Mouse (Mus musculus): ENCODE data around the gene Jam3. TPM values are rescaled to one million over a fixed set of nuclear protein-coding genes. Genes with fewer than 3 reads are reported as not detected.
A peak's percentile ranks its signal among the peaks of the same experiment; 100 is the strongest.

Jam3 gene
- polyA plus RNA-seq, 1 experiment from 2014 or later = 97.8 TPM

GRCm38 (mm10) chr9:27188677-27189241, 33.5 kb upstream of the Jam3 start:
- WGBS = 58% methylated on average over 7 of the region's 7 CpGs
- Histone ChIP-seq H3K36me3 (no peaks in the 10 kb centered on the region), H3K27me3 (no peaks in the 10 kb centered on the region), H3K9me3 (no peaks in the 10 kb centered on the region), H3K4me1 (peaks cover 35% of the 10 kb centered on the region), H3K27ac (no peak overlapping the region), H3K4me2 (no peak overlapping the region), H3K4me3 (no peak overlapping the region), H3K9ac (no peak overlapping the region)
- ATAC-seq (ENCODE audit: insufficient number of reproducible peaks, insufficient read depth, low FRiP score, low TSS enrichment, low read depth) = no peak

DNA sequence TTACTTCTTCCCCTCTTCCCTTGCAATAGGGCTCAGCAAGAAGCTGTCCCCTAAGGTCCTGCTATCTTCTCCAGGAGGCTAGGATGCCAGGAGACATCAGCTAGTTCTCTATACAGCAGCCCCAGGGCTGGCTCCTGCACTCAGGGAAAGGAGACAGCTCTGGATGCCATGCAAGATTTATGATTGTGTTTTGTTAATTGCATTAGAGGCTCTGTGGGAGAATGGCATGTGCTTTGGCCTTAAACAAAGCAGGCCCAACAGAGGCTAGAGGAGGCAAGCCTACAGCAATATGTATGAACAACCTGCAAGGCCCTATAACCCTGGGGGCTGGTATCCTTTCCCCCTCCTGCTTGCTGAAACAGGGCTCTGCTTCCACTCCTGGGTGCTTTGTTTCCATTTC, 30.6 kb upstream of the Jam3 start:
- peaks cover 12% of the 10 kb centered on the region for H3K4me1 ChIP-seq
- no peak for ATAC-seq (ENCODE audit: insufficient number of reproducible peaks, insufficient read depth, low FRiP score, low TSS enrichment, low read depth)
- H3K27me3 ChIP-seq = no peaks in the 10 kb centered on the region
- no peaks in the 10 kb centered on the region for H3K9me3 ChIP-seq
- H3K27ac ChIP-seq = no peak overlapping the region
- no peak overlapping the region for H3K4me3 ChIP-seq
- no peaks in the 10 kb centered on the region for H3K36me3 ChIP-seq
- no peak overlapping the region for H3K4me2 ChIP-seq
- no peak overlapping the region for H3K9ac ChIP-seq

- ATAC-seq (ENCODE audit: insufficient number of reproducible peaks, insufficient read depth, low FRiP score, low TSS enrichment, low read depth) = no peak
These were observed 26.9 kb upstream of the Jam3 start for GRCm38 (mm10) chr9:27182087-27182486.

DNA sequence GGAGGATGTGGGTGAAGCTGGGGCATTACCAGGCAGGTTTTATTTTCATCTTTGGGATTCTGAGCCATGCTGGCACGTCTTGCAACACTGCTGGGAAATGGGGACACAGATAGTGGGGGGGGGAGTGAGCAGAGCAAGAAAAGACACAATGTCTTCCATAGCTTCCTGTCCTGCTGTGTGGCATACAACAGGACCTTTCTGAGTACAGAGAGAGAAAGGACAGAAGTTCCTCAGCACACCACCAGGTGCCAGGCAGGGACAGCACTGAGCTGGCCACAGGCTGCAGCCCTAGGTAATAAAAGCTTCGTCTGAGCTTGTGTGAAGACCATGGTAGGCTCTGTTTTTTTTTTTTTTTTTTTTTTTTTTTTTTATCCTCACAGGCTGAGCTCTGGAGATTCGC, 25.3 kb upstream of the Jam3 start:
- Histone ChIP-seq H3K27ac (no peak overlapping the region), H3K4me1 (no peaks in the 10 kb centered on the region), H3K9ac (no peak overlapping the region), H3K36me3 (no peaks in the 10 kb centered on the region), H3K27me3 (no peaks in the 10 kb centered on the region), H3K4me2 (no peak overlapping the region), H3K9me3 (no peaks in the 10 kb centered on the region), H3K4me3 (no peak overlapping the region)
- 52% methylated on average over 3 of the region's 3 CpGs for WGBS
- no peak for ATAC-seq (ENCODE audit: insufficient number of reproducible peaks, insufficient read depth, low FRiP score, low TSS enrichment, low read depth)

More at GRCm38 (mm10) chr9:27182087-27182486, 26.9 kb upstream of the Jam3 start:
- 82% methylated on average over 5 of the region's 5 CpGs for WGBS
- Histone ChIP-seq H3K4me3 (no peak overlapping the region), H3K4me2 (no peak overlapping the region), H3K9me3 (no peaks in the 10 kb centered on the region), H3K4me1 (no peaks in the 10 kb centered on the region), H3K27me3 (no peaks in the 10 kb centered on the region), H3K27ac (no peak overlapping the region), H3K9ac (no peak overlapping the region), H3K36me3 (no peaks in the 10 kb centered on the region)

GRCm38 (mm10) chr9:27178935-27179334, 23.7 kb upstream of the Jam3 start:
- WGBS = 64% methylated on average over 4 of the region's 4 CpGs
- Histone ChIP-seq H3K27me3 (no peaks in the 10 kb centered on the region), H3K27ac (no peak overlapping the region)

DNA sequence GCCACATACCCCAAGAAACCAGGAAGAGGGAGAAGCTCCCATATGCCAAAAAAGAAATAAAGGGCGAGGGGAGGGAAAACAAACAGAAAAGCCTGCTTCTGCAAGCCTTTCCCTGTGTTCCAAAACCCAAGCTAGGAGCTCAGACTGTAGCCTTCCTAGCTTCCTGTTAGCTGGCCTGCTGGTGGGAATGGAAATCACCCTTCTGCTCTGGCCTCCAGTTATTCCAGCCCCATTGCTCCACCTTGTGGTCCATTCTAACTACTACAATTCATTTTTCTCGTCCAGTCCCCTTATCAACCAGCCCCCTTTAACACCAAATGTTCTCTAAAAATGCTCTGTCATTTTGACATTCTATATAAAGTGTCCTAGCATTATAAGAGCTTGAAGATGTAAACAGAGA, 20.9 kb upstream of the Jam3 start:
- H3K27me3 ChIP-seq = no peaks in the 10 kb centered on the region
- H3K9me3 ChIP-seq = no peaks in the 10 kb centered on the region
- no peaks in the 10 kb centered on the region for H3K36me3 ChIP-seq
- 0 out of 2 replicates have a peak overlapping the region, but pooled peaks have one; percentile 1 for H3K27ac ChIP-seq
- 3% methylated on average over 2 of the region's 2 CpGs for WGBS
- H3K9ac ChIP-seq = no peak overlapping the region
- H3K4me1 ChIP-seq = 0 out of 2 replicates have a peak, but pooled peaks cover 5% of the 10 kb centered on the region
- no peak for ATAC-seq (ENCODE audit: insufficient number of reproducible peaks, insufficient read depth, low FRiP score, low TSS enrichment, low read depth)
- H3K4me2 ChIP-seq = no peak overlapping the region
- no peak overlapping the region for H3K4me3 ChIP-seq

More at GRCm38 (mm10) chr9:27178935-27179334, 23.7 kb upstream of the Jam3 start:
- Histone ChIP-seq H3K9me3 (no peaks in the 10 kb centered on the region), H3K4me1 (0 out of 2 replicates have a peak, but pooled peaks cover 4% of the 10 kb centered on the region), H3K36me3 (no peaks in the 10 kb centered on the region), H3K4me2 (no peak overlapping the region), H3K9ac (no peak overlapping the region), H3K4me3 (no peak overlapping the region)
- no peak for ATAC-seq (ENCODE audit: insufficient number of reproducible peaks, insufficient read depth, low FRiP score, low TSS enrichment, low read depth)

DNA sequence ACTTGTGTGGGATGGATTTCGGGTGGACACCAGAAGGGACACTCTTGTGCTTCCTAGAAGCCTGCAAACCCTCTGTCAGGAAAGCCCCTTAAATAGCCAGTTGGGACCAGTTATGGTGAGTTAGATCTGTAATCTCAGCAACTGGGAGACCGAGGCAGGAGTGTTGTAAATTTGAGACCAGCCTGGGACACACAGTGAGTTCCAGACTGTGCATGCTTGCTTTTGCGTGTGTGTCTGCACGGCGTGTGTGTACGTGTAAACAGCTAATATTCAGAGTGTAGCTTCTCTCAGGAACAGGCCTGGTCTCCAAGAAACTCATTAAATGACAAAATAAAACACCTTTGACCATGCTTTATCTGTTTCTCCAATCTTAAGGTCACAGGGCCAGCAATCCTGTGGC, 20.5 kb upstream of the Jam3 start:
- Histone ChIP-seq H3K9me3 (no peaks in the 10 kb centered on the region), H3K9ac (no peak overlapping the region), H3K4me2 (no peak overlapping the region), H3K36me3 (no peaks in the 10 kb centered on the region), H3K27me3 (no peaks in the 10 kb centered on the region), H3K27ac (0 out of 2 replicates have a peak overlapping the region, but pooled peaks have one; percentile 1), H3K4me1 (0 out of 2 replicates have a peak, but pooled peaks cover 5% of the 10 kb centered on the region), H3K4me3 (no peak overlapping the region)
- 85% methylated on average over 6 of the region's 6 CpGs for WGBS
- ATAC-seq (ENCODE audit: insufficient number of reproducible peaks, insufficient read depth, low FRiP score, low TSS enrichment, low read depth) = no peak

DNA sequence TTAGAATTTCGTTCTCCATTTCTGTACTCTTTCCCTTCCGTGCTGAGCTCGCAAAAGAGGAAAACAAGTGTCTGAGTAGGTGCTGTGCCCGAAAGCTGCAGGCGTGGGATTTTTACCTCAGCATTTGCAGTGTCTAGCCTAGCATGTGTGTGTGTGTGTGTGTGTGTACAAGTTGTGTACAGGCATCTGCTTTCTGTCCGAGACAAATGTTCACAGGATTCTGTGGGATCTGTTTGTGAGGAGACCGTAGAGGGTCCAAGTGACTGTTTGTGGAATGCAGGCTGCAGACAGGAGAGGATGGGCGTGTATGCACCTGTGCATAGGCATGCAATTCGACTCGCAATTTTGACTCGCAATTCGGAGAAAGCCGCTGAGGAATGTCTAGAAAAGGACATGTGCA, 20.0 kb upstream of the Jam3 start:
- Histone ChIP-seq H3K36me3 (no peaks in the 10 kb centered on the region), H3K4me3 (no peak overlapping the region), H3K9ac (no peak overlapping the region), H3K4me1 (0 out of 2 replicates have a peak, but pooled peaks cover 5% of the 10 kb centered on the region), H3K27me3 (no peaks in the 10 kb centered on the region), H3K4me2 (no peak overlapping the region), H3K9me3 (no peaks in the 10 kb centered on the region), H3K27ac (no peak overlapping the region)
- no peak for ATAC-seq (ENCODE audit: insufficient number of reproducible peaks, insufficient read depth, low FRiP score, low TSS enrichment, low read depth)
- 75% methylated on average over 13 of the region's 13 CpGs for WGBS

- ATAC-seq (ENCODE audit: insufficient number of reproducible peaks, insufficient read depth, low FRiP score, low TSS enrichment, low read depth) = no peak
- WGBS = 18% methylated on average over 5 of the region's 5 CpGs
- Histone ChIP-seq H3K4me2 (no peak overlapping the region), H3K9ac (no peak overlapping the region), H3K4me3 (no peak overlapping the region), H3K27ac (no peak overlapping the region), H3K27me3 (no peaks in the 10 kb centered on the region), H3K36me3 (no peaks in the 10 kb centered on the region), H3K9me3 (no peaks in the 10 kb centered on the region), H3K4me1 (0 out of 2 replicates have a peak, but pooled peaks cover 5% of the 10 kb centered on the region)
These were observed 18.9 kb upstream of the Jam3 start for GRCm38 (mm10) chr9:27174079-27174478.

DNA sequence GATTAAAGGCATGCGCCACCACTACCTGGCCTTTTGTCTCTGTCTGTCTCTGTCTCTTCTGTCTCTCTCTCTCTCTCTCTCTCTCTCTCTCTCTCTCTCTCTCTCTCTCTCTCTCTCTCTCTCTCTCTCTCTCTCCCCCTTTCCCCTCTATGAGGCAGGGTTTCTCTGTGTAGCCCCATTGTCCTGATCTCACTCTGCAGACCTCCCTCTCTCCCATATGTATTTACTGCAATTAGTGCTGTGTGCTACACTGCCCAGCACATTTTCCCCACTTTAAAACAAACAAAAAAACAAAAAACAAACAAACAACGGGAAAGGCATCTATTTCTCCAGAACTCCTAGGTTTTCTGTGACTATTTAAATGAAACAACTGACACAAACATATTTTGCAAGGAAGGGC, 18.4 kb upstream of the Jam3 start:
- Histone ChIP-seq H3K36me3 (no peaks in the 10 kb centered on the region), H3K4me2 (no peak overlapping the region), H3K4me1 (0 out of 2 replicates have a peak, but pooled peaks cover 5% of the 10 kb centered on the region), H3K4me3 (no peak overlapping the region), H3K27me3 (no peaks in the 10 kb centered on the region), H3K9me3 (no peaks in the 10 kb centered on the region), H3K9ac (no peak overlapping the region), H3K27ac (no peak overlapping the region)
- WGBS = 61% methylated on average over 2 of the region's 2 CpGs
- ATAC-seq (ENCODE audit: insufficient number of reproducible peaks, insufficient read depth, low FRiP score, low TSS enrichment, low read depth) = no peak

DNA sequence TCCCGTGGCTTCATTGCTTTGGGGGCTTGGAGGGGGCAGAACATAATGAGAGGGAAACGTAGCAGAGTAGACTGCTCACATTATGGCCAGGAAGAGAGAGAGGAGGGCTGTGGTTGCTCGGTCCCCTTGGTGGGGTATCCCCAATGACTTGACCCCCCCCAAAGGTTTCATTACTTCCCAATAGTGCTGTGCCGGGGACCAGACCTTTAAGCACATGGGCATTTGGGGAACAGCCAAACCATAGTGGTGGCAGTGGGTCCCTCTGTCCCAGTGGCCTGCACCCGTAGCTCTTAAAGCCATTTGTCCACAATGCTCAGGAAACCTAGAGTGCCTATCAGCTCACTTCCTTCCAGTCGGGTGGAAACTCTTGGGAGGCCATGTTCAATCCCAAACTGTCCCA, 17.6 kb upstream of the Jam3 start:
- H3K9me3 ChIP-seq = no peaks in the 10 kb centered on the region
- H3K36me3 ChIP-seq = no peaks in the 10 kb centered on the region
- 80% methylated on average over 6 of the region's 6 CpGs for WGBS
- no peak for ATAC-seq (ENCODE audit: insufficient number of reproducible peaks, insufficient read depth, low FRiP score, low TSS enrichment, low read depth)
- 0 out of 2 replicates have a peak, but pooled peaks cover 5% of the 10 kb centered on the region for H3K4me1 ChIP-seq
- no peak overlapping the region for H3K4me3 ChIP-seq
- H3K27me3 ChIP-seq = no peaks in the 10 kb centered on the region
- no peak overlapping the region for H3K4me2 ChIP-seq
- no peak overlapping the region for H3K27ac ChIP-seq
- no peak overlapping the region for H3K9ac ChIP-seq

DNA sequence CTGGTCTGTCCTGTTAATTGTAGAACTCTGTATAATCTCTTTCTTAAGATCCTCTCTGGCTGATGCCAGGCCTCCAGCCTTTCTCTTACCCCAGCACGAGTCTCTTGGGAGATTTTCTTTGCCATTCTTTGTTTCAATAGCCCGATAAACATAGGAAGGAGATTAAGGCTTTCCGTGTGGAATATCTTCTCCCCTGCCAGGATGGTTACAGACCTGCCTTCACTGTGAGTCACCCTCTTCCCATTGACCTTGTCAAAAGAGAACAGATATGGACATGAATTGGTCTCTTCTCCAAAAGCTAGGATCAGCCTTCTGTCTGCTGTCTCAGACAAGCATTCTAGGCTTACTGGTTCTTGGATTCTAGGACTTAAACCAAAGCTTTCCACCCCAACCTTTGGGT, 15.5 kb upstream of the Jam3 start:
- H3K9me3 ChIP-seq = no peaks in the 10 kb centered on the region
- no peak overlapping the region for H3K27ac ChIP-seq
- 70% methylated on average over 3 of the region's 3 CpGs for WGBS
- H3K4me3 ChIP-seq = no peak overlapping the region
- H3K4me1 ChIP-seq = 0 out of 2 replicates have a peak, but pooled peaks cover 5% of the 10 kb centered on the region
- H3K9ac ChIP-seq = no peak overlapping the region
- no peaks in the 10 kb centered on the region for H3K27me3 ChIP-seq
- H3K36me3 ChIP-seq = no peaks in the 10 kb centered on the region
- no peak for ATAC-seq (ENCODE audit: insufficient number of reproducible peaks, insufficient read depth, low FRiP score, low TSS enrichment, low read depth)
- no peak overlapping the region for H3K4me2 ChIP-seq
